Mouse (Mus musculus) cerebellum, adult 11-12 months (tissue): ENCODE data around the gene Rras.

Source experiments
- DNase-seq: peaks from one replicate; pipeline ENCODE4 v3.0.0; 2022

Gene Rras

GRCm38 (mm10) chr7:45053931-45054510 is 36.3 kb downstream of the Rras start:
- DNase-seq, result peak; percentile 98

GRCm38 (mm10) chr7:45056329-45056971 is 38.7 kb downstream of the Rras start:
- DNase-seq, result peak; percentile 50

GRCm38 (mm10) chr7:45056972-45057348 is 39.2 kb downstream of the Rras start:
- DNase-seq, result no peak

DNA sequence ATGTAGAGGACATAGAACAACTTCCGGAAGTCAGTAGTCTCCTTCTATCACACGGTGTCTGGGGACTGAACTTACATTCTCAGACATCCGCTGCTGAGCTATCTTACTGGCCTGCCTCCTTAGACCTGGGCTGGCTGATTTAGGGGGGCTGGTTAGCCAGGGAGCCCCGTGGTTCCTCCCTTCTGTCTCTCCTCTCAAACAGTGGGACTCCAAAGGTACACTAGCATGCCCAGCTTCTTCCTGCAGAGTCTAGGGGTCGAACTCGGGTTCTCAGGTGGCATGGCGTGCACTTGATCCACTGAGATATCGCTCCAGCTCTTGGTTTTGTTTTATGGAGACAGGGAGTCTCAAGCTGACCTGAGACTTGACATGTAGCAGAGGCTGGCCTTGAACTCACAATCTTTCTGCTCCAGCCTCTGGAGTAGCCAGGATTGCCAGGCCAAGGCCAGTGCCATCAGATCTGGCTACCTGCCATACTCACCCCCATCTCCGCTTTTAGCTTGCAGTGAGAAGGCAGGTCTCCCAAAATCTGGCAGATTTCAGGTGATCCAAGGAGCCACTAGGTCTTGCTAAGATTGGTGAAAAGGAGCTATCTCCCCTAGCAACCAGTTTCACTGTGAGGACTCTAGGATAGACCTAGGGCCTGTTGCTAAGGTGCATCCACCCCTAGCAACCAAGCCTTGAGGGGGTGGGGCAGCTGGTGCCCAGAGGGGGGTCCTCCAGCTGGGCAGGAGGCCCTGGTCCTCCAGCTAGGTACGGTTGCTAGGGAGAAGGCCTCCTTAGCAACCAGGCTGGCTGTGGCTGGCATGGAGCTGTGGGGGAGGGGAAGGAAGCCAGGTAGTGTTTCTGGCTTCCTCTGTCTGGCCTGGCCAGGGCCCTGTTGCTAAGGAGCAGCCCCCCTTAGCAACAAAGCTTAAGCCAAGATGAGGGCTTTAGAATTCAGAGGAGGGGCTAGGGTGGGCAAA is 41.1 kb downstream of the Rras start:
- peak; percentile 58 for DNase-seq

GRCm38 (mm10) chr7:45060632-45061122 is 42.9 kb downstream of the Rras start:
- DNase-seq, result peak; percentile 44

DNA sequence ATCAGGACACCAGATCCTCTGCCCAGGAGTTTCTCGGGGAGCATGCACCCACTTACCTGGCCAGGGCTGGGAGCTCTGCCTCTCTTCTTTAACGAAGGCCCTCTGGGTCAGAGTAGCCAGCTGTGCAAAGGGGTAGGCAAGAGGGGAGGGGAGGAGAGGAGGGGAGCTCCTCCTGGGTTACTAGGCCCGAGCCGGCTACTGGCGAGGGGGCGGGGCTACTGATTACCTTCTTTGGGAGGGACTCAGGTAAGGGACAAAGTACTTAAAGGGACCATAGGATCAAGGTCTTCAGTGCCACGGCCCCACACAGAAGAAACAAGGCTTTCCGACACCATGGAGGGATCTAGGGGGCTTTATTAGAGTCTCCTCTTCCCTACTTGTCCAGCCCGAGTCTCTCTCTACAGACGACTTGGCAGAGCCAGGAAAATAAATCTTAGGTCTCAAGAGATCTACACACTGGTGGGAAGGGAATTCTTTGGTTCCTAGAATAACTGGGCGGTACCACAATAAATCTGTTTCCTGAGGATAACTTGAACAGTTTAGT is 43.8 kb downstream of the Rras start:
- DNase-seq, result peak; percentile 68

DNA sequence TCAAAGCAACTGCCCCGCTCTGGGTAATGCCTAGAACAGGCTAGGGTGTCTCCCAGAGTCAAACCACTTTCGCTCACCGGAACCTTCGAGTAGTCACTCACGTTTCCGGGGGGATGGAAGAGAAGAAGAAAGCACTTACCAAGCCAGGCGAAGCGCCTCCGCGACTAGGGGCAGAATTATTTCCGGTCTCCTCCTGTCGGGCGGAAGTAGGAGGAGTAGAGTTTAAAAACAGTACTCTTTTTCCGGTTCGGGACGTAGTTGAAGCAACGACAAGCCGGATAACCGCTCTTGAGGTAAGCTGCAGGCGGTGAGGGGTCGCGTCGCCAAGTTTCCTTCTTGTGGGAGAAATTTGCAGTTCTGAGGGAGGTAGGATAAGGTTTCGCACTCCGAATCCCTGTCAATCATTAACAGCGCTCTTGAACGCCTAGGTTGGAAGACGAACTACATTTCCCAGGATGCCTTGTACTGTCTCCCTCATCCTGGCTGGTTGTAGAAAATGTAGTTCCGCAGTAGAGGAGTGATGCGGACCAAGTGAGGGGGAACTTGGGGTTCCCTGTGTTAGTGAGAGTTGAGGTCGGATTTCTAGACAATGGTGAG is 44.6 kb downstream of the Rras start, which contains the start of the genes Nosip and Prrg2:
Gene Nosip, plus strand, starts transcription at position 191 of the 597 bp plus-strand sequence.
Gene Prrg2, minus strand, starts transcription at position 439 of the 597 bp plus-strand sequence.
- DNase-seq, result peak; percentile 94

DNA sequence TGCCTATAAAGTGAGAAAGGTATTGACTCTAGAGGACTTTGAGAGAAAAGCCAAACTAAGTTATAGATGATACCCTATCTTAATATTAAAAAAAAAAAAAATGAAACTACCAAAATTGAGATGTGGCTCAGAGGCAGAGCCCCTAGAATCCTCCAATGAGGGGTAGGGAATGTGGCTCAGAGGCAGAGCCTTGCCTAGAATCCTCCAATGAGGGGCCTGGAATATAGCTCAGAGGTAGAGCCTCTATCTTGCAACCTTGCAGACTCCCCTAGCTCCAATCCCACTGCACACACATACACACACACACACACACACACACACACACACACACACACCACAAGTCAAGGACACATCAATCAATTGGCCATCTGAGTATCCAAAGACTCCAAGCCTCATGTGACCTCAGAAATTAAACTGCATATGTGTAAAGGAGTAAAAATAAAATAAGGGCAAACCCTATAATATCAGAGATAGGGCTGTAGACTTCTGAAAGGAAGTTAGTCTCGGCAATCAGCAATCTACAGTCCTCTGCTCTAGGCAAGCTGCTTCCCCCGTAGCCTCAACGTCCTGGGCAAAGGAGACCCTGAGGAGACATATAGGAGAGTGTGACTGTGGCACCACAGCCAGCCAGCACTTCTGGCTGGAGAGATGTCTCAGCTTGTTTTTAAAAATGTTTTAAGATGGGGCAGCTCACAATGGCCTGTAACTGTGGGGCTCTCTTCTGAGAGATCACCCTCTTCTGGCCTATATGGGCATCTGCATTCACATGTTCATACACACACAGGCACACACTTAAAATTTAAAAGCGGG is 49.6 kb downstream of the Rras start:
- DNase-seq, result no peak

DNA sequence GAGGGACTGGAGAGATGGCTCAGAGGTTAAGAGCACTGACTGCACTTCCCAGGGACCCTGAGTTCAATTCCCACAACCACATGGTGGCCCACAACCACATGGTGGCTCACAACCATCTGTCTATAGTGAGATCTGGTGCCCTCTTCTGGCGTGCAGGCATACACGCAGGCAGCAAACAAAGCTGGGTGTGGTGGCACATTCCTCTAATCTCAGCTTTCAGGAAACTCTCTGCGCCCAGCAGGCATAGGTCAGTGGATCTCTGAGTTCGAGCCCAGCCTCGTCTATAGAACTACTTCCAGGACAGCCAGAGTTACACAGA is 50.2 kb downstream of the Rras start:
- no peak for DNase-seq

- DNase-seq, result peak; percentile 4
These were observed 51.9 kb downstream of the Rras start for GRCm38 (mm10) chr7:45069671-45070070.
